Mouse (Mus musculus): ENCODE data around the gene Hyal1.

- no peak for TF ChIP-seq CTCF (conservative IDR thresholded peaks at IDR 0.05 in 1 of 2, IDR thresholded peaks at IDR 0.05 in 1 of 2; ENCODE audit: low read depth in 2 of 2, low read length in 2 of 2)
- TF ChIP-seq SMC3 (IDR thresholded peaks at IDR 0.05; ENCODE audit: low read depth, low read length) = no peak
- peak; percentile 79 for TF ChIP-seq MXI1 (IDR thresholded peaks at IDR 0.05; ENCODE audit: low read depth, low read length)
- no peak for TF ChIP-seq ZC3H11A (IDR thresholded peaks at IDR 0.05; ENCODE audit: low read depth, low read length)
- no peak for TF ChIP-seq JUND (conservative IDR thresholded peaks at IDR 0.05; ENCODE audit: low read depth, low read length)
- no peak for TF ChIP-seq RAD21 (IDR thresholded peaks at IDR 0.05; ENCODE audit: low read depth, low read length)
- TF ChIP-seq POLR2A (IDR thresholded peaks at IDR 0.05; ENCODE audit: low read depth, low read length) = no peak
- no peak for TF ChIP-seq ZMIZ1 (IDR thresholded peaks at IDR 0.05; ENCODE audit: low read depth, low read length)
- TF ChIP-seq EP300 (IDR thresholded peaks at IDR 0.05; ENCODE audit: low read length) = no peak
- TF ChIP-seq MAZ (IDR thresholded peaks at IDR 0.05; ENCODE audit: low read depth, low read length) = no peak
- TF ChIP-seq E2F4 (IDR thresholded peaks at IDR 0.05; ENCODE audit: insufficient replicate concordance, low read depth, low read length) = no peak
- peak; percentile 99 for TF ChIP-seq SIN3A (IDR thresholded peaks at IDR 0.05; ENCODE audit: low read length)
These were observed 29.7 kb upstream of the Hyal1 start, which contains the start of gene Zmynd10 for GRCm38 (mm10) chr9:107547026-107547425.
